Mouse (Mus musculus): ENCODE measurements around the gene Tenm4. TPM values are rescaled to one million over a fixed set of nuclear protein-coding genes. Genes with fewer than 3 reads are reported as not detected.

The Tenm4 gene
- polyA plus RNA-seq, 1 experiment from 2014 or later, result 47.1 TPM

GRCm38 (mm10) chr7:96530571-96531426, 359.8 kb downstream of the Tenm4 start:
- Histone ChIP-seq H3K27me3 (no peaks in the 10 kb centered on the region), H3K27ac (no peak overlapping the region), H3K9ac (replicated peaks) (no peak overlapping the region), H3K4me3 (replicated peaks) (no peak overlapping the region), H3K4me1 (replicated peaks) (0 out of 2 replicates have a peak, but pooled peaks cover 9% of the 10 kb centered on the region), H3K36me3 (no peaks in the 10 kb centered on the region), H3K4me2 (replicated peaks) (no peak overlapping the region), H3K9me3 (no peaks in the 10 kb centered on the region)
- 38% methylated on average over 10 of the region's 10 CpGs for WGBS
- ATAC-seq, result peak; percentile 63

DNA sequence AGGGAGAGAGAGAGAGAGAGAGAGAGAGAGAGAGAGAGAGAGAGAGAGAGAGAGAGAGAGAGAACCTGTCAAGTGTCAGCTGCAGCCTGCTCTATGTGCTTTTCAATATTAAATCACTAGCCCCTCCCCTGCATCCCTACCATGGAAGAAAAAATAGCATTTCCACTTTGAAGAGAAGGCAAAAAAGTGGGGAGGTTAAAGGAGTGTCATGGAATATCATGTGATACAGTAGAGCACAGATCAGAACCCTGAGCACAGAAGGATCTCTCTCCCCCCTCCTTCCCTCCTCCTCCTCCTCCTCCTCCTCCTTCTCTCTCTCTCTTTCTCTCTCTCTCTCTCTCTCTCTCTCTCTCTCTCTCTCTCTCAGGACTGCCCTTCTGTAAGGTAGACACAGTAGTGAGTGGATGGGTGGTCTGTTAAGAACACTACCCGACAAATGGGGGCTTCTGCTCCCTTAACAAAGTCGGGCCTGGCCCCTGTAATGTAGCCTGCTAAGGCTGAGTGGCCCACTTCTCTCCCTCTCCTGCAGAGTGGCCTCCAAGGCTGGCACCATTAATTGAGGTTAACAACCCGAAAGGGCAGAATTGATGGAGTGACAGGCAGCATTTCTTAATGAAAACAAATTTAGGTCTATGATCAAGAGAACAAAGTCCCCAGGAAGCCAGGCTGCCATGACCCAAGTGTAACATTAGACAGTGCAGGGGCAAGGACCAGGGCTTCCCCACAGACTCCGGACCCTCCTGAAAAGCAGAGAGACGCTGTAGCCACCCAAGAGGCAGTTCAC, 361.1 kb downstream of the Tenm4 start:
- no peak overlapping the region for H3K9ac ChIP-seq (replicated peaks)
- H3K4me1 ChIP-seq (replicated peaks), result peaks cover 16% of the 10 kb centered on the region
- H3K4me2 ChIP-seq (replicated peaks), result no peak overlapping the region
- 0 out of 2 replicates have a peak, but pooled peaks have one; percentile 35 for ATAC-seq
- H3K4me3 ChIP-seq (replicated peaks), result no peak overlapping the region
- no peaks in the 10 kb centered on the region for H3K9me3 ChIP-seq
- WGBS, result 58% methylated on average over 5 of the region's 5 CpGs
- no peaks in the 10 kb centered on the region for H3K27me3 ChIP-seq
- H3K27ac ChIP-seq, result no peak overlapping the region
- no peaks in the 10 kb centered on the region for H3K36me3 ChIP-seq

- H3K4me1 ChIP-seq (replicated peaks), result peaks cover 16% of the 10 kb centered on the region
- no peak overlapping the region for H3K4me3 ChIP-seq (replicated peaks)
- no peak for ATAC-seq
- no peaks in the 10 kb centered on the region for H3K36me3 ChIP-seq
- H3K9me3 ChIP-seq, result no peaks in the 10 kb centered on the region
- H3K9ac ChIP-seq (replicated peaks), result no peak overlapping the region
- no peak overlapping the region for H3K4me2 ChIP-seq (replicated peaks)
- no peak overlapping the region for H3K27ac ChIP-seq
- H3K27me3 ChIP-seq, result no peaks in the 10 kb centered on the region
- 86% methylated on average over 5 of the region's 5 CpGs for WGBS
Measured at GRCm38 (mm10) chr7:96532804-96533400, 361.9 kb downstream of the Tenm4 start.

DNA sequence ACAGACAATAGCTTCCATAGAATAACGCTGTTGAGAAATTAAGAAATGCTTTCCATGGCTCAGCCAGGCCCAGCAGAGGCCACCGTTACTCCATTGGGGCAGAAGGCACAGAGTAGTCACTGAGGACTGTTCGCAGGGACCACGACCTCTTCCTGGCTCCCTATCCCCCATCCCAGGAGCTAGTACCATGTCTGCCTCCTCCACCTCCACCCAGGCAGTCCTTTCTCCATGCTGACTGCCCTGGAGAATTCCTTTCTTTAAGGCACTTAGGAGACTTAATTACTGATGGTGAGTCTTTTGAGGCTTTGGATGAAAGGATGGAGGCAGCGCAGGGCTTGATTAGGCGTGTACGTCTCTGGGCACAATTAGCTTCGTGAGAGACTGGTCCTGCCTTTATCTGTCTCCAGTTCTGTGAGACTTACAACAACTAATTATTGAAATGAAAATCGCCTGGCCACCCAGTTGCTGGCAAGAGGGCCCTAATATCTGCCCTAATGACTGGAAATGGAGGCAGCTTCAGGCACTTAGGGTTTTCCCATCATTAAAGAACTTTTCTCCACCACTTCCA, 365.4 kb downstream of the Tenm4 start:
- H3K27me3 ChIP-seq, result no peaks in the 10 kb centered on the region
- H3K4me3 ChIP-seq (replicated peaks), result no peak overlapping the region
- WGBS, result 40% methylated on average over 9 of the region's 9 CpGs
- H3K36me3 ChIP-seq, result no peaks in the 10 kb centered on the region
- H3K4me2 ChIP-seq (replicated peaks), result no peak overlapping the region
- peaks cover 14% of the 10 kb centered on the region for H3K4me1 ChIP-seq (replicated peaks)
- ATAC-seq, result no peak
- no peak overlapping the region for H3K9ac ChIP-seq (replicated peaks)
- no peaks in the 10 kb centered on the region for H3K9me3 ChIP-seq
- H3K27ac ChIP-seq, result no peak overlapping the region

DNA sequence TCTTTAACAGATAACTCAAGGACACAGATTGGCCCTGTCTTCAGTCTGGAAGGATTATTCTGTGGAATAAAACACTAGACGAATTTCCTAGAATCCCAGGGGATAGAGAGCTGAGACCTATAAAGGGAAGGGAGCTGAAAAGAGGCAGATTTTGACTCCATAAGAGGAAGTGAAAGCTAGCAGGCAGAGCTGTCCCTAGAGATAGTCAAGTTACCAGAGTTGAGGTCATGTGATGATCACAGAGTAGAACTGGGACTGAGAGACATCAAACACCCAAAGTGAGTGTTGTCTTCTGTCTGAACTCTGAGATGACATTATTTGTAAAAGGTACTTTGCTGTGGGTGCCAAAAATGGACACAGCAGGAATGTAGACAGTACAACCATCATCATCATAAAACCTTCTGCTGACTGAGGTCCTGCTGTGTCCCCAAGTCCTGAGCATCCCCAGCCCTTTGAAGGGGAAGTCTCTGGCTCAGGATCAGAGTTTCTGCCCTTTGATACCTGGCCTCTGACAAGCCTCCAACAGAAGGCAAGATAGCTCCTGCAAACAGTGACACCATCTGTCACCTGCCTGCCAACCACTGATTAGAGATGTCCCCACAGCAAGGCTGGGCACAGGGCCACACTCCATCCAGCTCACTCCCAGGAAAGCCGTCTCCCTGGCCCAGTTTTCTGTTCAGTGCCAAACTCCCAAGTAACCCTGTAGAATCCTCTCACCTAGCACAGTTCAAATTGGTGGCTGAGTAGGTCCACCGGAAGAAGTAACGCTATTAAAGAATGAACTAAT, 368.4 kb downstream of the Tenm4 start:
- no peak for ATAC-seq
- Histone ChIP-seq H3K27ac (no peak overlapping the region), H3K9me3 (no peaks in the 10 kb centered on the region), H3K9ac (replicated peaks) (no peak overlapping the region), H3K27me3 (no peaks in the 10 kb centered on the region), H3K4me2 (replicated peaks) (no peak overlapping the region), H3K36me3 (no peaks in the 10 kb centered on the region), H3K4me1 (replicated peaks) (peaks cover 12% of the 10 kb centered on the region), H3K4me3 (replicated peaks) (no peak overlapping the region)
- 81% methylated on average over 4 of the region's 4 CpGs for WGBS

GRCm38 (mm10) chr7:96540458-96541096, 369.5 kb downstream of the Tenm4 start:
- Histone ChIP-seq H3K4me2 (replicated peaks) (no peak overlapping the region), H3K36me3 (no peaks in the 10 kb centered on the region), H3K27me3 (no peaks in the 10 kb centered on the region), H3K27ac (no peak overlapping the region), H3K9ac (replicated peaks) (no peak overlapping the region), H3K9me3 (no peaks in the 10 kb centered on the region), H3K4me1 (replicated peaks) (peaks cover 12% of the 10 kb centered on the region), H3K4me3 (replicated peaks) (no peak overlapping the region)
- WGBS, result 81% methylated on average over 7 of the region's 7 CpGs
- no peak for ATAC-seq

DNA sequence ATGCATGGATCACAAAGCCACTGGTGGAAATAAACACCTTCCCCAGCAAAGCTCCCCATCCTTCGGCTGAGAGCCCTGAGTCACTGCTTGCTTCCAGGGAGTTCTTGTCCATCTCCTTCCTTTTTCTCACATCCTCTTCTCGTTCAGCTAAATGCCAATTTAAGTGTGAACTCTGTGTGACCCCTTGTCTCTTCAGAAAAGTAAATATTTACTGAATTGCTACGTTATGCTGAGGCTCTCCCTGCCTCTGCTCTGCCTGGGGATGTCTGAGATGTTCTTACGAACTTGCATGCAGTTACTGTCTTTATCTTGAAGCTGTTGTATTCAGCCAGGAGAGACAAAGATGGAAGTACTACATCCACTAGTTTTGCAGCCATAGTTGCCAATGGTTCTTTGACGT, 374.9 kb downstream of the Tenm4 start:
- Histone ChIP-seq H3K4me3 (replicated peaks) (no peak overlapping the region), H3K27me3 (no peaks in the 10 kb centered on the region), H3K9me3 (no peaks in the 10 kb centered on the region), H3K9ac (replicated peaks) (no peak overlapping the region), H3K4me2 (replicated peaks) (no peak overlapping the region), H3K4me1 (replicated peaks) (0 out of 2 replicates have a peak, but pooled peaks cover 1% of the 10 kb centered on the region), H3K36me3 (peaks cover 11% of the 10 kb centered on the region), H3K27ac (no peak overlapping the region)
- no peak for ATAC-seq
- 75% methylated on average over 5 of the region's 5 CpGs for WGBS

DNA sequence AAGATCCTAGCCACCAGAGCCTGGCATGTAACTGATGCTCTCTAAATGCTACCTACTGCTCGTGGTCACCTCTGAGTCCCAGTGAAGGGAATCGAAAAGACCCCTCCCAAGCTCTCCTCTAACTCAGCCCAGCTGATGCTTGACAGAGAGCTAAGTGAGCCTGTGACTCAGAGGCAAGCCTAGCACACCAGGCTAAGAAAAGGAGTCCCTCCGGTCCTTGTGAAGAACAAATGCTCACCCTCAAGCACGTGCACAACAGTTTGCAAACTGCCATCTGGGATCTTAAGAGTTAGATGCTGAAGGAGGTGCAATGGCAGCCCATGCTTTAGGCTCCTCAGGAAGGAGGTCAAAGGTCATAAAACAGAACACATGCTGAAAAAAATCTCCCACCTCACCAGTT, 380.8 kb downstream of the Tenm4 start:
- Histone ChIP-seq H3K27me3 (no peaks in the 10 kb centered on the region), H3K9me3 (no peaks in the 10 kb centered on the region), H3K27ac (no peak overlapping the region), H3K4me2 (replicated peaks) (no peak overlapping the region), H3K4me1 (replicated peaks) (peaks cover 20% of the 10 kb centered on the region), H3K4me3 (replicated peaks) (no peak overlapping the region), H3K9ac (replicated peaks) (no peak overlapping the region), H3K36me3 (peaks cover 12% of the 10 kb centered on the region)
- WGBS, result 83% methylated on average over 4 of the region's 4 CpGs
- ATAC-seq, result no peak

DNA sequence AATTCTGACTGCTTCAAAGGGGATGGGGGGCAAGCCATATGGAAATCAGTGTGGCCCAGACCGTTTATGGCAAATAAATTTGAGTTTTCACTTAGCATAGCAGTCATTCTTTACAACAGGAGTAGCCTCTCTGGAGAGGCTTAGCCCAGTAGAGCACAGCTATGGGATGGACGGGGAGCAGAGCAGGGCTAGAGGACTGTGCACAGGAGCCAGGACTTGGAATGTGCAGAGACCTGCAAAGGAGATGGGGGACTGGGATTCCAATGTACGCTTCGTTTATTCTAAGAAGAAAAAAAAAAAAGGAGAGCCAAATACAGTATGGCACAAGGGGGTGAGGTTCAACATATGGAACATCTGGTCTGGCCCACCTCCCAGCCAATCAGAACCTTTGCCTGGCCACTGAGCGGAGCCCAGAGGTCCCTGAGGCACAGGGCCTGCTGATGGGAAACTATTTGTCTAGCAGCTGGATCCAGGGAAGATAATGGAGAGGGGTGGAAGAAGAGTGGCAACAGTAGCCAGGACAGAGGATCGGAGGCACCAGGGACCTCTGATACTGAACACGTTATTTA, 381.3 kb downstream of the Tenm4 start:
- ATAC-seq, result no peak

DNA sequence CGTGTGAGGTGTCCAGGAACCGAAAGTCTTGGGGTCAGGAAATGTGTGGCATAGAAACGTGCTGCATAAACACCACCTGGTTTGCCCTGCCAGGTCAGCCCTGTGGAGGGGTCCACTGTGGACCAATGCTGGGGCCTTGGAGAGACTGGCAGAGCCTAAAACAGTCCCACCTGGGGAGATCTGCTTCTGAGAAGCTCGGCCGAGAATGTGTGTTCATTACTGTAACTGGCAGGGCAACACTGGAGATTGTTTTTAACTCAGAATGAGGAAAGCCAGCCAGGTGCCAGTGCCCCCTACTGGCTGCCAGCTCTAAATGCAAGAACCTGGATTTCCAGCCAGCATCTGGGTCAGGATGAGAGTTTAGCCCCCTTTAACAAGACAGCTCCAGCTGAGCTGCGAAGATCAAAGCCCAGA, 383.2 kb downstream of the Tenm4 start:
- H3K4me3 ChIP-seq (replicated peaks), result no peak overlapping the region
- H3K4me2 ChIP-seq (replicated peaks), result no peak overlapping the region
- WGBS, result 50% methylated on average over 6 of the region's 6 CpGs
- H3K9ac ChIP-seq (replicated peaks), result no peak overlapping the region
- peak; percentile 27; the same call in 1 of the 2 replicates for ATAC-seq
- H3K27me3 ChIP-seq, result no peaks in the 10 kb centered on the region
- H3K4me1 ChIP-seq (replicated peaks), result peaks cover 20% of the 10 kb centered on the region
- H3K9me3 ChIP-seq, result no peaks in the 10 kb centered on the region
- peaks cover 15% of the 10 kb centered on the region for H3K36me3 ChIP-seq
- no peak overlapping the region for H3K27ac ChIP-seq

More for the DNA sequence above, 381.3 kb downstream of the Tenm4 start:
- no peak overlapping the region for H3K4me3 ChIP-seq (replicated peaks)
- no peak overlapping the region for H3K9ac ChIP-seq (replicated peaks)
- no peak overlapping the region for H3K4me2 ChIP-seq (replicated peaks)
- peaks cover 20% of the 10 kb centered on the region for H3K4me1 ChIP-seq (replicated peaks)
- 75% methylated on average over 7 of the region's 7 CpGs for WGBS
- H3K27ac ChIP-seq, result no peak overlapping the region
- H3K27me3 ChIP-seq, result no peaks in the 10 kb centered on the region
- peaks cover 12% of the 10 kb centered on the region for H3K36me3 ChIP-seq
- H3K9me3 ChIP-seq, result no peaks in the 10 kb centered on the region
